Mouse (Mus musculus) naive thymus-derived CD4-positive, alpha-beta T cell, adult 2 months (primary cell): ENCODE measurements around the gene Kcna2.

ENCODE experiments used
- DNase-seq: peaks from one replicate; pipeline ENCODE4 v3.0.0-alpha.2; 2011; ENCODE audit warnings: low read depth

The Kcna2 gene

GRCm38 (mm10) chr3:107150872-107151540 is 50.1 kb downstream of the Kcna2 start:
- no peak for DNase-seq

DNA sequence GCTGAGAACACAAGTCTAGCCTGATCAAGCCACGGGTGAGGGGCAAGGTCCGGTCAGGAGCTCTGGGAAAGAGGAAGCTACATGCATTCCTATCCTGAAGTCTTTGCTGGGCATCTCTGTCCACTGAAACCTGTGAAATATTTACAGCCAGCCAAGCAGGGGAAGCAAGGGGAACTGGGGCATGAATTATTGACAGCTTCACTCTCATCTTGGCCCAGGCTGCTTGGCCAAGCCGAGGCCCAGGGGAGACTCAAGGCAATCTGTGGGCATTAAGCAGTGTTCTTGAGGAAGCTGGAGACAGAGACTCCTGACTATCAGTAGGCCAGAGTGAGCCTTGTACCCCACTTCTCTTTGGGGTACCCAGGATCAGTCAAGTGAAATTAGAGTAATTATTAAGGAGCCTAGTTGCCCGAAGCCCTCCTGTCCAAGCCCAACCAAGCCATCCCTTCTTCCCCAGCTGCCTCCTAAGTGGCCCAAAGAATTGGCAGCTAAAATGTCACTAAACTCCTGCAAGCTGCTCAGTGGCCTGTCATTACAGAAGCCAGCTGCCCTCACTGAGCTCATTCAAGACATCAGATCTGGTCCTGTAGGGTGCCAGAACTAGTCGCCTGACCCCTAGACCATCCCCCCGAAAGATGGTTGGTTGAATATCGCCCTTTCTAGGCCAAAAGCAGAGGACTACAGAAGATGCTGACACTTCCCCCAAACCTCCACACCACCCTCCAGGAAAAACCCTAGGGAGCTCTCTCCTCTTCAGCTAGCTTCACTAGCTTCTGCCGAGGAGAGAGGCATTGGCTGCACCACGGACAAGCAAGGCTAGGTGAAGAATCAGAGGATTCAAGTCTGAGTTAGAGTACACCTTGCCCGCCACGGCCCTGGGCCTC is 53.1 kb downstream of the Kcna2 start:
- DNase-seq: no peak

GRCm38 (mm10) chr3:107158856-107159255 is 57.9 kb downstream of the Kcna2 start:
- no peak for DNase-seq

DNA sequence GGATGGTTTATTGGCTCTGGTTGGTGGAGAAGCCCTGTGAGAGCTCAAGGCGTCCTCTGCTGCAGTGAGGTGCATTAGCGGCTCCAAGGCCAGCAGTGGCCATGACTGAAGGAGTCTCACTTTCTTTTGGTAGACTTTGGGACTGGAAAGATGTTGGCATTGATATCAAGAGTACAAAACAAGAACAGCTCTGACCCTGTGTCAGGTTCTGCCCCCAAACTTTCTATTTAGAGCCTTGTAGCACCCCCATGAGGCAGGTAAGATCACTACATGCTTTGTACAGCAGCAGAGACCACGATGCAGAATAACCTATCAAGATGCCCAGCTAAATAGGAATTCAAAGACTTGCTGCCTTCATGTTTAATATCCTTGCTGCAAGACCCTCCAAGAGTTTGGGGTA is 58.5 kb downstream of the Kcna2 start:
- peak; percentile 54 for DNase-seq

- peak; percentile 24 for DNase-seq
Measured at GRCm38 (mm10) chr3:107159859-107160324, 58.9 kb downstream of the Kcna2 start.

DNA sequence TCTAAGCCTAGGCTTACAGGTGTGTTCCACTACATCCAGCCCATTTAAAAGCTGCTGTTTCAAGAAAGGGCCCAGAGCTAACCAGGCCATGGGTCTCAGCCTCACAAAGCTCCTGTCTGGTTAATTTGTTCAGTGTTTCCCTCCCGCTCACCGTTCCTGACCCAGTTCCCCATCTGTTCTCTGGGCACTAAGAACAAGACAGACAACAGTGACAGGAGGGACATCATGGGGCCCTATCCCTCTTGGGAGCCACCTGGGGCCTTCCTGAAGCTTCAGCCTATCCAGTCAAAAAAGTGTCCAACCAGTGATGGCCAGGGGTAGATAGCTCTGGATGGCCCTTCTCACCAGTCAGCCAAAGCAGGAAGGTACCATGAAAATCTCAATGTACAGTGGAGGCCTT is 61.8 kb downstream of the Kcna2 start:
- no peak for DNase-seq
